Comparison of ENCODE assay signal across 10 mouse cellular contexts in genomic region chr12:16610936-16611335, GRCm38 (mm10). TPM values are rescaled to one million over a fixed set of nuclear protein-coding genes. Genes with fewer than 3 reads are reported as not detected.
DNase-seq lines count a peak whose midpoint lies in the region; ATAC-seq and TF ChIP-seq lines count a peak whose summit lies in the region.
"Had no signal": no experiment of that assay in that cellular context is flagged by ENCODE, and none has a peak within 500 bp of the region (broad histone marks: within the 10 kb centered on the region; RNA-seq: fewer than 3 reads in every experiment).

Gene Lpin1 (minus strand): TSS chr12:16610966.

- intact Hi-C loops in gastrocnemius, postnatal 36 days (cut with DNase I), result no loop called here
- intact Hi-C loops in left cerebral cortex, postnatal 4 days (cut with DNase I), result no loop called here

- DNase-seq in hindbrain, embryonic 10.5 days (ENCODE audit: low spot score), result no peak
- no peak for DNase-seq in hindbrain, postnatal 0 days (ENCODE audit: low spot score)
- no peak for DNase-seq in adrenal gland, postnatal 10 days
- no peak for DNase-seq in gastrocnemius, postnatal 36 days
- no peak for DNase-seq in left cerebral cortex, postnatal 4 days
- DNase-seq in spleen, adult 12 weeks (ENCODE audit: low spot score), result no peak
- DNase-seq in frontal cortex, postnatal 25 days (ENCODE audit: low spot score in 2 of 2), result no peak
- DNase-seq in frontal cortex, postnatal 14 days (ENCODE audit: low spot score in 2 of 2), result no peak

- no peak within 1 kb of the TSS for H3K27ac ChIP-seq in hindbrain, embryonic 10.5 days
- no peak within 1 kb of the TSS for H3K27ac ChIP-seq in hindbrain, postnatal 0 days
- H3K27ac ChIP-seq: embryonic facial prominence, embryonic 12.5 days; limb, embryonic 12.5 days had no signal

- 84% methylated on average over 2 of the region's 2 CpGs for WGBS in hindbrain, embryonic 10.5 days
- WGBS in hindbrain, postnatal 0 days, result 74% methylated on average over 2 of the region's 2 CpGs

- H3K4me2 ChIP-seq in hindbrain, postnatal 0 days (ENCODE audit: low read depth, low read length), result no peak within 1 kb of the TSS
- H3K4me2 ChIP-seq: embryonic facial prominence, embryonic 12.5 days; limb, embryonic 12.5 days had no signal

- no peaks in the 10 kb centered on the region for H3K4me1 ChIP-seq in hindbrain, embryonic 10.5 days (replicated peaks)
- H3K4me1 ChIP-seq in hindbrain, postnatal 0 days (ENCODE audit: insufficient read depth, low read length), result no peaks in the 10 kb centered on the region
- H3K4me1 ChIP-seq: embryonic facial prominence, embryonic 12.5 days; limb, embryonic 12.5 days had no signal

- no peak within 1 kb of the TSS for H3K9ac ChIP-seq in hindbrain, postnatal 0 days (replicated peaks; ENCODE audit: low read length)
- H3K9ac ChIP-seq: embryonic facial prominence, embryonic 12.5 days; limb, embryonic 12.5 days had no signal

- ATAC-seq in hindbrain, postnatal 0 days, result no peak

- no peaks in the 10 kb centered on the region for H3K36me3 ChIP-seq in hindbrain, embryonic 10.5 days
- H3K36me3 ChIP-seq in hindbrain, postnatal 0 days (ENCODE audit: insufficient read depth, low read length), result no peaks in the 10 kb centered on the region
- H3K36me3 ChIP-seq: embryonic facial prominence, embryonic 12.5 days; limb, embryonic 12.5 days had no signal

- H3K9me3 ChIP-seq in hindbrain, embryonic 10.5 days, result no peaks in the 10 kb centered on the region
- no peaks in the 10 kb centered on the region for H3K9me3 ChIP-seq in hindbrain, postnatal 0 days (ENCODE audit: low read length)
- H3K9me3 ChIP-seq: embryonic facial prominence, embryonic 12.5 days had no signal

- no peak for TF ChIP-seq CTCF in hindbrain, postnatal 0 days (IDR thresholded peaks at IDR 0.05; ENCODE audit: low read depth)

- no peaks in the 10 kb centered on the region for H3K27me3 ChIP-seq in hindbrain, embryonic 10.5 days (ENCODE audit: insufficient read depth, poor library complexity, severe bottlenecking)
- H3K27me3 ChIP-seq in hindbrain, postnatal 0 days (ENCODE audit: insufficient read depth, low read length), result no peaks in the 10 kb centered on the region
- H3K27me3 ChIP-seq: embryonic facial prominence, embryonic 12.5 days; limb, embryonic 12.5 days had no signal

- H3K4me3 ChIP-seq in hindbrain, embryonic 10.5 days, result no peak within 1 kb of the TSS
- no peak within 1 kb of the TSS for H3K4me3 ChIP-seq in hindbrain, postnatal 0 days (ENCODE audit: low read length)
- H3K4me3 ChIP-seq: embryonic facial prominence, embryonic 12.5 days; limb, embryonic 12.5 days had no signal

RNA-seq across cellular contexts. Expression of gene Lpin1, which starts in this region (rescaled TPM):
- 6.4 and 10.6 TPM in 2 replicates for polyA plus RNA-seq in hindbrain, embryonic 10.5 days (2016; fragmentation: Nextera tagmentation; extraction: Ambion mirVana)
- 17.9 and 21.9 TPM in 2 replicates for total RNA-seq in hindbrain, postnatal 0 days (2014; rRNA removed)
- 9.4 and 9.8 TPM in 2 replicates for polyA plus RNA-seq in hindbrain, postnatal 0 days (2015; fragmentation: Nextera tagmentation; extraction: Ambion mirVana)
- 100 to 1,000 TPM in 1 of 2 experiments, 10 to 100 TPM in 1; 76.2 to 163 TPM for total RNA-seq in adrenal gland, postnatal 10 days (2021)
- 100 to 1,000 TPM; 227 to 246 TPM for total RNA-seq in gastrocnemius, postnatal 36 days (2021)
- total RNA-seq in left cerebral cortex, postnatal 4 days (2021), result 10 to 100 TPM; 16.7 to 19.5 TPM
